Mouse (Mus musculus) embryo, embryonic 11.5 days (tissue): ENCODE data around the gene Ranbp9.
"Not testable (repeated sequence)": the region's sequence is repeated elsewhere in the genome, so short reads cannot be mapped to it uniquely, and the experiment has no call there.

Experiments
- DNase-seq: peaks from one replicate; pipeline ENCODE4 v3.0.0-alpha.2; 2012; ENCODE audit warnings: low read depth, low spot score

Gene Ranbp9

GRCm38 (mm10) chr13:43496660-43497059 lies 15.6 kb upstream of the Ranbp9 start:
- no peak for DNase-seq

- no peak for DNase-seq
Observed at GRCm38 (mm10) chr13:43495645-43496044, 14.6 kb upstream of the Ranbp9 start.

GRCm38 (mm10) chr13:43493725-43494124 lies 12.6 kb upstream of the Ranbp9 start:
- no peak for DNase-seq

- DNase-seq, result no peak
Observed at GRCm38 (mm10) chr13:43493058-43493481, 12.0 kb upstream of the Ranbp9 start.

- DNase-seq, result no peak
Observed at GRCm38 (mm10) chr13:43486501-43487213, 5.6 kb upstream of the Ranbp9 start.

- no peak for DNase-seq
Observed at GRCm38 (mm10) chr13:43485278-43485976, 4.3 kb upstream of the Ranbp9 start.

GRCm38 (mm10) chr13:43482782-43483181 lies 1.7 kb upstream of the Ranbp9 start:
- no peak for DNase-seq

- no peak for DNase-seq
Observed at GRCm38 (mm10) chr13:43481859-43482245, 770 bp upstream of the Ranbp9 start.

GRCm38 (mm10) chr13:43480595-43480956 lies 506 bp downstream of the Ranbp9 start:
- DNase-seq, result no peak

GRCm38 (mm10) chr13:43479767-43480571 lies 1.1 kb downstream of the Ranbp9 start:
- no peak for DNase-seq

- DNase-seq, result no peak
Observed at GRCm38 (mm10) chr13:43479024-43479705, 1.9 kb downstream of the Ranbp9 start.

- no peak for DNase-seq
Observed at GRCm38 (mm10) chr13:43478586-43478985, 2.5 kb downstream of the Ranbp9 start.

- no peak for DNase-seq
Observed at GRCm38 (mm10) chr13:43477098-43477697, 3.9 kb downstream of the Ranbp9 start.

GRCm38 (mm10) chr13:43476226-43476625 lies 4.9 kb downstream of the Ranbp9 start:
- no peak for DNase-seq

- DNase-seq, result no peak
Observed at GRCm38 (mm10) chr13:43474722-43475121, 6.4 kb downstream of the Ranbp9 start.

GRCm38 (mm10) chr13:43471861-43472260 lies 9.2 kb downstream of the Ranbp9 start:
- not testable (repeated sequence) for DNase-seq

- no peak for DNase-seq
Observed at GRCm38 (mm10) chr13:43469607-43470006, 11.5 kb downstream of the Ranbp9 start.

GRCm38 (mm10) chr13:43464605-43465004 lies 16.5 kb downstream of the Ranbp9 start:
- DNase-seq, result no peak

GRCm38 (mm10) chr13:43457161-43457560 lies 23.9 kb downstream of the Ranbp9 start:
- no peak for DNase-seq

GRCm38 (mm10) chr13:43454431-43454830 lies 26.7 kb downstream of the Ranbp9 start:
- no peak for DNase-seq

- no peak for DNase-seq
Observed at GRCm38 (mm10) chr13:43452843-43453605, 28.1 kb downstream of the Ranbp9 start.
